Mouse (Mus musculus) adipocyte (in vitro differentiated cells): ENCODE measurements at regions not wholly inside any gene's neighbourhood (a gene's known extent, or its start where the extent isn't known, plus 50 kb on each side); places are given as distances from the start of the nearest gene placed in this dataset.
"Not testable (repeated sequence)": the region's sequence is repeated elsewhere in the genome, so short reads cannot be mapped to it uniquely, and the experiment has no call there.

Source experiments
- DNase-seq: peaks from one replicate; pipeline ENCODE4 v3.0.0-alpha.2; 2016; ENCODE audit warnings: low spot score

GRCm38 (mm10) chr8:86275699-86276098 lies 304.8 kb downstream of the Abcc12 start:
- DNase-seq = no peak

GRCm38 (mm10) chr8:86273811-86274210 lies 306.7 kb downstream of the Abcc12 start:
- DNase-seq = no peak

GRCm38 (mm10) chr8:86272626-86273025 lies 307.9 kb downstream of the Abcc12 start:
- no peak for DNase-seq

- no peak for DNase-seq
These were observed 309.0 kb downstream of the Abcc12 start for GRCm38 (mm10) chr8:86271477-86271876.

- no peak for DNase-seq
These were observed 322.5 kb downstream of the Abcc12 start for GRCm38 (mm10) chr8:86258011-86258410.

GRCm38 (mm10) chr8:86255431-86255830 lies 325.1 kb downstream of the Abcc12 start:
- DNase-seq = no peak

GRCm38 (mm10) chr8:86254680-86255079 lies 325.8 kb downstream of the Abcc12 start:
- no peak for DNase-seq

- no peak for DNase-seq
These were observed 327.7 kb downstream of the Abcc12 start for GRCm38 (mm10) chr8:86252696-86253355.

- no peak for DNase-seq
These were observed 345.8 kb downstream of the Abcc12 start for GRCm38 (mm10) chr8:86234696-86235095.

- not testable (repeated sequence) for DNase-seq
These were observed 348.5 kb downstream of the Abcc12 start for GRCm38 (mm10) chr8:86231994-86232393.

GRCm38 (mm10) chr8:86224851-86225250 lies 355.6 kb downstream of the Abcc12 start:
- no peak for DNase-seq

- no peak for DNase-seq
These were observed 357.8 kb downstream of the Abcc12 start for GRCm38 (mm10) chr8:86222715-86223114.

- no peak for DNase-seq
These were observed 358.3 kb downstream of the Abcc12 start for GRCm38 (mm10) chr8:86222228-86222627.

GRCm38 (mm10) chr8:86214399-86214798 lies 366.1 kb downstream of the Abcc12 start:
- DNase-seq = no peak

- DNase-seq = no peak
These were observed 368.0 kb downstream of the Abcc12 start for GRCm38 (mm10) chr8:86212461-86212860.

- DNase-seq = peak; percentile 43
These were observed 368.1 kb downstream of the Phkb start for GRCm38 (mm10) chr8:86208812-86209262.

GRCm38 (mm10) chr8:86204421-86205229 lies 363.9 kb downstream of the Phkb start:
- no peak for DNase-seq

- DNase-seq = no peak
These were observed 362.3 kb downstream of the Phkb start for GRCm38 (mm10) chr8:86203107-86203506.

- DNase-seq = no peak
These were observed 361.1 kb downstream of the Phkb start for GRCm38 (mm10) chr8:86201830-86202229.

GRCm38 (mm10) chr8:86192262-86192661 lies 351.5 kb downstream of the Phkb start:
- no peak for DNase-seq

- no peak for DNase-seq
These were observed 343.9 kb downstream of the Phkb start for GRCm38 (mm10) chr8:86184671-86185070.

GRCm38 (mm10) chr8:86180793-86181192 lies 340.0 kb downstream of the Phkb start:
- DNase-seq = no peak

GRCm38 (mm10) chr8:86170091-86170490 lies 329.3 kb downstream of the Phkb start:
- no peak for DNase-seq
